Mouse (Mus musculus) heart, postnatal 0 days (tissue): ENCODE measurements around the gene Dusp11. TPM values are rescaled to one million over a fixed set of nuclear protein-coding genes. Genes with fewer than 3 reads are reported as not detected.
"Not testable (repeated sequence)": the region's sequence is repeated elsewhere in the genome, so short reads cannot be mapped to it uniquely, and the experiment has no call there.

Experiments used
- ATAC-seq: fragments of 200-750 bp; cut with Nextera tagmentation; 2 replicates; pipeline ENCODE4 v1.8.0; 2017; ENCODE audit warnings: low read depth, moderate number of reproducible peaks, moderate library complexity; ENCODE audit not compliant: insufficient read depth
- DNase-seq: peaks from one replicate; pipeline ENCODE4 v3.0.0-alpha.2; 2016; ENCODE audit warnings: low spot score
- H3K27ac ChIP-seq: fragments of 300-500 bp; sonication (generic); 2 replicates; pipeline ENCODE4 v1.5.1; 2014; ENCODE audit warnings: low read depth, mild to moderate bottlenecking
- H3K27me3 ChIP-seq: fragments of 300-500 bp; sonication (generic); 2 replicates; pipeline ENCODE4 v1.6.1; 2014; ENCODE audit warnings: low read length, mixed read lengths; ENCODE audit not compliant: control insufficient read depth, insufficient read depth
- H3K36me3 ChIP-seq: fragments of 300-500 bp; sonication (generic); replicated peaks from 2 replicates; pipeline ENCODE4 v1.6.1; 2014; ENCODE audit warnings: low read length, mixed read lengths; ENCODE audit not compliant: control insufficient read depth, insufficient read depth
- H3K4me1 ChIP-seq: fragments of 300-500 bp; sonication (generic); 2 replicates; pipeline ENCODE4 v1.6.1; 2014; ENCODE audit warnings: antibody characterized with exemption; ENCODE audit not compliant: control insufficient read depth, insufficient read depth
- H3K4me2 ChIP-seq: fragments of 300-500 bp; sonication (generic); 2 replicates; pipeline ENCODE4 v1.6.1; 2014; ENCODE audit warnings: low read depth, mild to moderate bottlenecking, low read length, moderate library complexity
- H3K4me3 ChIP-seq: fragments of 300-500 bp; sonication (generic); 2 replicates; pipeline ENCODE4 v1.5.1; 2014; ENCODE audit warnings: low read depth, low read length
- H3K9ac ChIP-seq: fragments of 300-500 bp; sonication (generic); replicated peaks from 2 replicates; pipeline ENCODE4 v1.6.1; 2014; ENCODE audit warnings: low read depth, low read length, mixed read lengths
- H3K9me3 ChIP-seq: fragments of 300-500 bp; sonication (generic); replicated peaks from 2 replicates; pipeline ENCODE4 v1.6.1; 2016; ENCODE audit warnings: low read length; ENCODE audit not compliant: control insufficient read depth
- CTCF ChIP-seq: IDR thresholded peaks from 2 replicates; pipeline ENCODE4 v1.5.1; 2016; ENCODE audit warnings: antibody characterized with exemption, control low read depth, low read depth
- EP300 ChIP-seq: IDR thresholded peaks from 2 replicates; pipeline ENCODE4 v1.6.1; 2016; ENCODE audit warnings: antibody characterized with exemption, low read depth
- WGBS: fragments of 180-500 bp; shearing (Covaris S2); extraction: QIAGEN DNeasy Blood & Tissue Kit; methylation state at CpG from one replicate; pipeline ENCODE4 v1.1.7; 2014; 5-methylcytosine and 5-hydroxymethylcytosine counted together
- polyA plus RNA-seq: library from polyadenylated mRNA; unstranded; fragments of >200 nt; fragmentation: Nextera tagmentation; extraction: Ambion mirVana; gene quantifications from 2 replicates; pipeline ENCODE4 v1.2.1, GENCODE M21; 2015
- total RNA-seq: library from RNA; depleted of rRNA; stranded (reverse); fragments of >200 nt; gene quantifications from 2 replicates; pipeline ENCODE4 v1.2.3, GENCODE M21; 2014; ENCODE audit warnings: low replicate concordance

Dusp11 gene
- total and polyA plus RNA-seq, 2 experiments from 2014 or later: 27.7 to 39.1 TPM

- Histone ChIP-seq H3K9ac (no peak overlapping the region), H3K36me3 (no peaks in the 10 kb centered on the region)
- WGBS: 24% methylated on average over 3 of the region's 3 CpGs
Measured at GRCm38 (mm10) chr6:85972699-85973098, 11.2 kb upstream of the Dusp11 start.

GRCm38 (mm10) chr6:85969889-85970288 lies 8.4 kb upstream of the Dusp11 start:
- ATAC-seq: no peak
- no peak overlapping the region for H3K27ac ChIP-seq
- no peak for TF ChIP-seq CTCF
- no peak for TF ChIP-seq EP300
- no peak overlapping the region for H3K4me2 ChIP-seq
- DNase-seq: no peak
- no peak overlapping the region for H3K9ac ChIP-seq
- H3K4me3 ChIP-seq: no peak overlapping the region
- no peaks in the 10 kb centered on the region for H3K36me3 ChIP-seq
- peaks cover 9% of the 10 kb centered on the region for H3K4me1 ChIP-seq
- no peaks in the 10 kb centered on the region for H3K9me3 ChIP-seq
- no peaks in the 10 kb centered on the region for H3K27me3 ChIP-seq
- 24% methylated on average over 2 of the region's 2 CpGs for WGBS

More at GRCm38 (mm10) chr6:85972699-85973098, 11.2 kb upstream of the Dusp11 start:
- no peak overlapping the region for H3K27ac ChIP-seq
- no peak overlapping the region for H3K4me3 ChIP-seq
- no peak overlapping the region for H3K4me2 ChIP-seq
- ATAC-seq (no peak), DNase-seq (no peak)
- no peaks in the 10 kb centered on the region for H3K9me3 ChIP-seq
- no peak for TF ChIP-seq CTCF
- TF ChIP-seq EP300: no peak
- H3K27me3 ChIP-seq: no peaks in the 10 kb centered on the region
- peaks cover 9% of the 10 kb centered on the region for H3K4me1 ChIP-seq

DNA sequence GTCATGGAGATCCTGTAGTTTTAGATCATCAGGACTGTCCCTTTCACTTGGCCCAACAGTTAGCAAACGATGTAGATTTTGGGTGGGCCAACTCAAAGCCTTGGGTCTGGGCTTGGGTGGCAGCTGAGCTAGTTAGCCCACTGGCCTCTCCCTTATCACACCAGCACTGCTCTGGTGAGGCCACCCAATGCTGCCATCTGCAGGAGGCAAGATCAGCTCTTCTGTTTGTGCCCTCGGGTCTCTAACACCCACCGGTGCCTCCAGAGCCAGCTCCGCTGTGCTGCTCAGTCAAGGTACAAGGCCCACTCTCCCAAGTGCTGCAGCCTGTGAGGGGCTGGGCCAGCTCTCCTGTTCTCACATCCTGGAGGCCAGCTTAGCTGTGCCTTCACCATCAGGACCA lies 5.2 kb upstream of the Dusp11 start:
- TF ChIP-seq EP300 (no peak), CTCF (no peak)
- H3K4me3 ChIP-seq: no peak overlapping the region
- 69% methylated on average over 4 of the region's 4 CpGs for WGBS
- H3K27ac ChIP-seq: peak overlapping the region; percentile 62
- H3K4me2 ChIP-seq: no peak overlapping the region
- ATAC-seq (no peak), DNase-seq (no peak)
- no peaks in the 10 kb centered on the region for H3K36me3 ChIP-seq
- no peaks in the 10 kb centered on the region for H3K4me1 ChIP-seq
- no peak overlapping the region for H3K9ac ChIP-seq
- no peaks in the 10 kb centered on the region for H3K27me3 ChIP-seq
- no peaks in the 10 kb centered on the region for H3K9me3 ChIP-seq

DNA sequence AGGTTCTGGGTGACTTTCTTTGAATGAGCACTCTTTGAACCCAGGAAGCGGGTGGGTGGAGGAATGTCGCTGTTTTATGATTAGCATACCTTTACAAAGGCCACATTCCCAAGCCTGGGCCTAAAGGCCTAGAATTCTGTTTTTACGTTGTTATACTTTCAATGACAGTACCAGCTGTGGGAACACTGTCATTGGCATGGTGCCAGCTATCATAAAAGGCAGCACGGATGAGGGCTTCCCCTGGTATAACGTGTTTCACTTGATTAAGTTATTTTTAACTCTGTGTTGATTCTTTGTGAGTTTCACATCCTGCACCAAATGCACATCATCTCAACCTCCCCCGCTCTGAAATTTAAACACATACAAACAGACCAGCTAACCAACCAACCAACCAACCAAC lies 4.6 kb upstream of the Dusp11 start:
- H3K4me1 ChIP-seq, H3K4me2 ChIP-seq, H3K36me3 ChIP-seq, ATAC-seq, H3K4me3 ChIP-seq, H3K9me3 ChIP-seq, H3K9ac ChIP-seq, DNase-seq, H3K27me3 ChIP-seq: not testable (repeated sequence)
- 36% methylated on average over 4 of the region's 6 CpGs for WGBS
- peak overlapping the region; percentile 62 for H3K27ac ChIP-seq

DNA sequence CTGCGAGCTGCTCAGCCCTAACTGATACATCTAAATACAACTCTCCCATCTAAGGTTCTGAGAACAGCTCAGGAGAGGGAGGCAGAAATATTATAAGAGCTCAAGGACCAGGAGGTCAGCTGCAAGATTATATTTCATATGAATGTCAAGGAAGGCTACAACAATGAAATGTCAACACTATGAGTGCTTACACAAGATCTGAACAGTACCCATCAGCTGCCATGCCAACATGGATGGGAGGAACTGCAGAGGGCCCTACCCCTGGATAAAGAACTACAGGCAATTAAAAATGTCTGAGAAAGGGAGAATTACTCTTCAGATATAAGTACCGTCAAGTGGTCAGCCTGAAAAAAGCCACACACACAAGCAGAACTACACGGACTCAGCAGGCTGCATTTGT lies 3.9 kb downstream of the Dusp11 start:
- WGBS: 68% methylated on average over 3 of the region's 3 CpGs
- H3K4me2 ChIP-seq: no peak overlapping the region
- H3K36me3 ChIP-seq: peaks cover 57% of the 10 kb centered on the region
- TF ChIP-seq EP300 (no peak), CTCF (no peak)
- H3K27ac ChIP-seq: no peak overlapping the region
- H3K9me3 ChIP-seq: no peaks in the 10 kb centered on the region
- no peak overlapping the region for H3K9ac ChIP-seq
- no peaks in the 10 kb centered on the region for H3K27me3 ChIP-seq
- no peak overlapping the region for H3K4me3 ChIP-seq
- no peak for ATAC-seq
- DNase-seq: no peak
- H3K4me1 ChIP-seq: no peaks in the 10 kb centered on the region; the same call in 1 of the 2 replicates

DNA sequence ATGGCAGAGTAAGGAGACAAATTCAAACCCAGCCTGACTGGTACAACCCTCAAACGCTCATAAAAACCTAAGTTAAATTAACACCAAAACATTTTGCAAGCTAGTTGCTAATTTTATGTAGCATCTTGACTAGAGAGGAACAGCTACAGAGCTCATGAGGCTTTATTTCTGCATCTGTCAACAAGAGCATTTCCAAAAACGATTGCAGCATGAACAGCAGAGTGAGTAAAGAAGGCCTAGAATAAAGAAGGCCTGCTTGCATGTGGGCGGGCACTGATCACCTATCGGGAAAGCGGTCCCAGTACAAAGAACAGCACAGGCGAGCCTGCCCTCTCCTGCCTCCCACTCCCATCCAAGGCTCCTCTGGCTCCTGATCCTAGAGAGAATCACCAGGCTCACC lies 12.9 kb downstream of the Dusp11 start:
- no peak overlapping the region for H3K9ac ChIP-seq
- peaks cover 94% of the 10 kb centered on the region for H3K36me3 ChIP-seq
- DNase-seq (no peak), ATAC-seq (no peak)
- TF ChIP-seq CTCF (no peak), EP300 (no peak)
- WGBS: 86% methylated on average over 6 of the region's 6 CpGs
- no peak overlapping the region for H3K4me2 ChIP-seq
- no peak overlapping the region for H3K4me3 ChIP-seq
- H3K4me1 ChIP-seq: no peaks in the 10 kb centered on the region
- H3K27ac ChIP-seq: no peak overlapping the region
- no peaks in the 10 kb centered on the region for H3K27me3 ChIP-seq
- no peaks in the 10 kb centered on the region for H3K9me3 ChIP-seq
